Mouse (Mus musculus) 416B (cell line): Measurements from ENCODE around the gene Xpc.
"Not testable (repeated sequence)": the region's sequence is repeated elsewhere in the genome, so short reads cannot be mapped to it uniquely, and the experiment has no call there.

ENCODE experiments used
- DNase-seq: peaks from one replicate; pipeline ENCODE4 v3.0.0; 2011; ENCODE audit warnings: low read depth

Xpc gene

GRCm38 (mm10) chr6:91472319-91472718, 43.4 kb downstream of the Xpc start:
- peak; percentile 89 for DNase-seq

GRCm38 (mm10) chr6:91471427-91471826, 44.3 kb downstream of the Xpc start:
- DNase-seq = not testable (repeated sequence)

GRCm38 (mm10) chr6:91470712-91471111, 45.0 kb downstream of the Xpc start:
- DNase-seq = no peak

GRCm38 (mm10) chr6:91467106-91467505, 48.6 kb downstream of the Xpc start:
- no peak for DNase-seq

- no peak for DNase-seq
Measured at GRCm38 (mm10) chr6:91465756-91466155, 49.9 kb downstream of the Xpc start.

GRCm38 (mm10) chr6:91459471-91459870, 56.2 kb downstream of the Xpc start:
- peak; percentile 81 for DNase-seq

GRCm38 (mm10) chr6:91454546-91454945, 61.1 kb downstream of the Xpc start:
- no peak for DNase-seq

GRCm38 (mm10) chr6:91452056-91452455, 63.6 kb downstream of the Xpc start:
- DNase-seq = no peak

GRCm38 (mm10) chr6:91449472-91450225, 66.0 kb downstream of the Xpc start:
- no peak for DNase-seq

GRCm38 (mm10) chr6:91445316-91445715, 70.4 kb downstream of the Xpc start:
- no peak for DNase-seq

- DNase-seq = no peak
Measured at GRCm38 (mm10) chr6:91441145-91441662, 74.5 kb downstream of the Xpc start.

GRCm38 (mm10) chr6:91440474-91441144, 75.1 kb downstream of the Xpc start:
- DNase-seq = peak; percentile 95
